Mouse (Mus musculus) skeletal muscle tissue, postnatal 0 days (tissue): Measurements from ENCODE around the gene Gm9733. TPM values are rescaled to one million over a fixed set of nuclear protein-coding genes. Genes with fewer than 3 reads are reported as not detected.

Experiments
- polyA plus RNA-seq: library from polyadenylated mRNA; unstranded; fragments of >200 nt; fragmentation: Nextera tagmentation; extraction: Ambion mirVana; gene quantifications from 2 replicates; pipeline ENCODE4 v1.2.1, GENCODE M21; 2015

The Gm9733 gene
- not detected in 2 replicates for polyA plus RNA-seq

DNA sequence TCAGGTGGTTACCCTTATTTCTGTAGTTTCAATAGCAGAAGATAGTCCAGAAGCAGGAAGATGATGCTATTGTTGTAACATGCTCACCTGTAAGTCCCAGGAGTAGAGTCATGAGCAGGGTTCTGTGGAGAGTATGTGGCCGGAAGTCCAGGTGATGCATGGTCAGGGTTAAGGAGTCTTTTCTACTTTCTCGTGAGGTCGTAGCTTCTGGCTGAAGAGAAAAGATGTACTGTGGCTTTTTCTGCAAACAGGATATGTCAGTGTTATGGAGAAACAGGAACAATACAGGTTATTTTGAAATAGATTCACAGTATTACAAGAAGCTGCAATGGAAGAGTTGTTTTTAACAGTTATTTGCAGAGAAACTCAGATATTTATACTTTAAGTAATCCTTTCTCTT lies at the start of gene Gm9733:
TSS of gene Gm9733 (minus strand) at position 240 of the 400 bp plus-strand sequence.

Other genes with a start within 250 kb of the Gm9733 start
- gene Sirpb1a, start 94.2 kb upstream of the Gm9733 start, polyA plus RNA-seq = not detected in 2 replicates
- gene Sirpb1b, start 242.8 kb upstream of the Gm9733 start, polyA plus RNA-seq = 0.19 and 0.34 TPM in 2 replicates